Mouse (Mus musculus) left cerebral cortex, adult 8-10 months (tissue): ENCODE data around the gene Cenpx. TPM values are rescaled to one million over a fixed set of nuclear protein-coding genes. Genes with fewer than 3 reads are reported as not detected.
"Not testable (repeated sequence)": the region's sequence is repeated elsewhere in the genome, so short reads cannot be mapped to it uniquely, and the experiment has no call there.

Experiments used
- DNase-seq, 2 experiments: peaks; one replicate each; pipeline ENCODE4 v3.0.0; 2022; ENCODE audit warnings: low spot score in 2 of 2
- total RNA-seq, 4 experiments: library from RNA; stranded (reverse); gene quantifications; 2 replicates each; pipeline ENCODE4 v1.2.4; 2022

Cenpx gene
- total RNA-seq, result 10 to 100 TPM; 19.2 to 23.3 (median 22.2) TPM

- peak; percentile 92 to 98 for DNase-seq
These were observed at the start of gene Cenpx, which contains the start of gene Lrrc45 for GRCm38 (mm10) chr11:120713580-120714518. Gene Cenpx (minus strand): TSS chr11:120713738. Gene Lrrc45 (plus strand): TSS chr11:120713925.

DNA sequence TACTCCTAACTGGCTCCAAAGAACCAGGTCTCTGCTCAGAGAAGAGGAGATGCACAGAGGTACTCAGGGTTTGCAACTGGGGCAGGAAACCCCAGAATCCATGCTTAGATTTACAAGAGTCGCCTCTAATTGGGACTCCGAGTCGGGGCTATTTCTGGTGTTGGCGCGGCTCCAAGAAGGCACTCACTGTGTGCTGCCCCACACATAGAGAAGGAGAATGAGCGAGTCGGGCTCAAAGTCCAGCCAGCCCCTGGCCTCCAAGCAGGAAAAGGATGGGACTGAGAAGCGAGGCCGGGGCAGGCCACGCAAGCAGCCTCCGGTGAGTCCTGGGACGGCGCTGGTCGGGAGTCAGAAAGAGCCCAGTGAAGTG lies 49.1 kb upstream of the Cenpx start, which contains the start of gene Hmga1b:
Hmga1b (plus strand) TSS at position 123 of the 370 bp plus-strand sequence.
- not testable (repeated sequence) for DNase-seq

- no peak for DNase-seq
These were observed 48.5 kb upstream of the Cenpx start for GRCm38 (mm10) chr11:120761811-120762671.

DNA sequence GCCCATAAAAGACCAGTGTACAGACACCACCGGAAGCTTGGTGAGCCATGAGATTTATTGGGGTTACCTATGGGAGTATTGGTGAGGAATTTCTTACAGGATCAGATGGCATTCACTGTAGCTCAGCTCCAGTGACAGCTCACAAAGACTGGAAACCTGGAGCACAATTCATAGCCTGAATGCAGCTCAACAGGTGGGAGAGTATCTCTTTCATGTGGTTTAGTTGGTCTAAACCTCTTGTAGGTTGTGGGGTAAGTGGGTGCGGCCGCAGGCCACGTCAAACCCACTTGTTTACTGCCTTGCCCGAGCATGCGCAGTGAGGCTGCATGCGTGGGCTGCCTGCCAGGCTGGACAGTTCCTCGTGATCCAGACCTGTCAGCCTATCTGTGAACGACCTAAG lies 46.7 kb upstream of the Cenpx start:
- no peak for DNase-seq

GRCm38 (mm10) chr11:120751606-120752005 lies 38.1 kb upstream of the Cenpx start:
- DNase-seq, result no peak

GRCm38 (mm10) chr11:120749430-120749829 lies 35.9 kb upstream of the Cenpx start:
- DNase-seq, result no peak

DNA sequence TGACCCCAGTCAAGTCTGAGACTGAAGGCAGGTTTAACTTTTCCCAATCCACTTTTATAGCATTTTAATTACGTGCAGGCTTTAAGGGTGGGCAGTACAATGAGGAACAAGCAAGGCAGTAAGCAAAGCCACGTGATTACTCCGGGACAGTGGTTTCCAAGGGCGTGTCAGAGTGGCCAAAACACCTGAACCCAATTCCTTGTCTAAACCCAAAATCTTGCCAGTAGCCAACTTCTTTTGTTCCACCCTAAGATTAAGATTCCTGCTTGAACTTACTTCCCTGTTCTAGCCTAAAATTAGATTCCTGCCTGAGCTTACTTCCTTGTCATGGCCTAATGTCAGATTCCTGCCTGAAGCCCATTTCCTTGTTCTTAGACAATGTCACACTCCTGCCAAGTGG lies 34.4 kb upstream of the Cenpx start:
- no peak for DNase-seq

DNA sequence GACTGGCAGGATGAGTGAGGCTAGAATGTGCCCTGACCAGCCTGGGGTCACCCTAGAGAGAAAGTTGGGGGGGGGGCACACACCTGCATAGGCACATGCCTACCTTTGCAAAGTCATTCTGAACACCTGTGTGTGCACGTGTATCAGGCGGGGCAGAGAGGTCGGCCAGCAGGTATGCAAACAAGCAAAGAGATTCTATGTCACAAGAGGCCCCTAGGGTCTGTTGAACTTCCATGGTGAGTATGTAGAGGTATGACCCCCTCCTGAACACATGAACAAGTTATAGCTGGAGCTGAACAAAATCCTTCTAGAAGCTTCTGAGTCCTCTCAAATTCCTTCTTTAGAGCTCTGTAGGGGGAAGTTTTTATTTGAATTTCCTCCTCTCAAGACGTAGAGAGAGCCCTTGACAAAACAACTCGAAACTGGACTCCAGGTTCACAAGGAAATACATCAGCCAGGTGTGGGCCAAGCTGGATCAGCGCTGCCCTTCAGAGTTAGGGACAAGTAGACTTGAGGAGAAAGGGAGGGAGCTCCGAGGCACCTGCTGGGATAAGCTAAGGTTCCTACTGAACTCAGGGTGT lies 30.7 kb upstream of the Cenpx start:
- no peak for DNase-seq

DNA sequence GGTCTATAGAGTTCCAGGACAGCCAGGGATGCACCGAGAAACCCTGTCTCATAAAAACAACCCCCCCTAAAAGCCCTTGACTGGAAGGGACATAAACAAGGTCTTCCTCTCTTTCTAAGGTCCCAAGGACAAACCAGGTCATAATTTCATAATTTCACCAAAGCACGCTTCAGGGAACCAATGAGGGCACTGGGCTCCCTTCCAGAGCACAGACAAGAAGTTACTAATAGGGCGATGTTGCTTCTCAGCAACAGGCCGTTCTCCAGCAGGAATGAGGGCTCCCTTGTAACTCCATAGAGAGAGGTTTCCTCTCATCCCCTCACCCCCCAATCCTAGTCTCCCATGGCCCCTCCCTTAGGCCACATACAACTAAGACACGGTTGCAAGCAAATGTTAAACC lies 27.4 kb upstream of the Cenpx start:
- DNase-seq, result no peak

GRCm38 (mm10) chr11:120736424-120736823 lies 22.9 kb upstream of the Cenpx start:
- DNase-seq, result no peak

GRCm38 (mm10) chr11:120733521-120733920 lies 20.0 kb upstream of the Cenpx start:
- no peak for DNase-seq

DNA sequence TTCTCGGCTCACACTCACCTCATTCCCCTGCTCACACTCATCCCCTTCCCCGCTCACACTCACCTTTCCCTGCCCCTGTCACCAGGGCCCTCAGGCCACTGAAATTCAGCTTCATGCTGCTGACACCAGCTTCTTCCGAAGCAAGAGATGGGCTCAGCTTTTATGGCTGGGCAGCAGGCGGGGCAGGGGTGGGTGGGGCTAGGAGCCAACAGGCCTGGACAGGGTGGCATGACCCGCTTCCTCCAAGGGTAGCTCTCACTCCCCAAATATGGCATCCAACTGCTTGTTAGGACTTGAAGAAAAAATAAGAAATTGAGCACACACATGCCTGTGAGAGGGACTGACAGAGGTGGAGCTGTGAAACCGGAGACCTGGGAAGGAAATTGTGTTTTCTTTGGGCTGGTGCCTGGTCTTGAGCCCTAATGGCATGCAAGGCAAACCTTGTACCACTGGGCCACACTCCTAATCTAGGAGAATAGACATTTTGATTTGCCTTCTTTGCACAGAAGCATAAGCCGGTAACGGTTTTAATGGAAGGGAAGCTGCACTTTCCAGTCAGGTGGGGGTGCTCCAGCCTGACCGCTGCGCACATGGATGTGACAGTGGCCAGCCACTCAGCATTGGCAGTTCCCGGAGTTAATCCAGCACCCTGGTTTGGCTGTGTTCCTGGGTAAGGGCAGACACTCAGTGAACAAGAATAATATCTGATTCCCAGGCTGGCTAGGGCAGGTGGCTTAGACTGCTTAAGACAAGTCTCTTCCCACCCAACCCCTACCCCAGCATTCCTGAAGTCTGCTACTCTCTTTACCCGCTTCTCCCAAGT lies 18.5 kb upstream of the Cenpx start, which contains the start of gene Cbr2:
Cbr2 (minus strand) TSS at position 257 of the 823 bp plus-strand sequence.
- no peak for DNase-seq

DNA sequence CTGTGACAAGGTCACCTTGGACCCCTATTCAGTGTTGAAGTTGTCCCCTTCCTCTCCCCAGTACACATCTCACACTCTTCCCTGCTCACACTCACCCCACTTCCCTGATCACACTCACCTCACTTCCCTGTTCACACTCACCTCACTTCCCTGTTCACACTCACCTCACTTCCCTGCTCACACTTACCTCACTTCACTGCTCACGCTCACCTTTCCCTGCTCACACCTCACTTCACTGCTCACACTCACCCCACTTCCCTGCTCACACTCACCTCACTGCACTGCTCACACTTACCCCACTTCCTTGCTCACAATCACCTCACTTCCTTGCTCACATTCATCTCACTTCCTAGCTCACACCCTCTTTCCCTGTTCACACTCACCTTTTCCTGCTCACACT lies 17.9 kb upstream of the Cenpx start:
- DNase-seq, result no peak

- DNase-seq, result no peak
These were observed 16.9 kb upstream of the Cenpx start for GRCm38 (mm10) chr11:120730331-120730870.

DNA sequence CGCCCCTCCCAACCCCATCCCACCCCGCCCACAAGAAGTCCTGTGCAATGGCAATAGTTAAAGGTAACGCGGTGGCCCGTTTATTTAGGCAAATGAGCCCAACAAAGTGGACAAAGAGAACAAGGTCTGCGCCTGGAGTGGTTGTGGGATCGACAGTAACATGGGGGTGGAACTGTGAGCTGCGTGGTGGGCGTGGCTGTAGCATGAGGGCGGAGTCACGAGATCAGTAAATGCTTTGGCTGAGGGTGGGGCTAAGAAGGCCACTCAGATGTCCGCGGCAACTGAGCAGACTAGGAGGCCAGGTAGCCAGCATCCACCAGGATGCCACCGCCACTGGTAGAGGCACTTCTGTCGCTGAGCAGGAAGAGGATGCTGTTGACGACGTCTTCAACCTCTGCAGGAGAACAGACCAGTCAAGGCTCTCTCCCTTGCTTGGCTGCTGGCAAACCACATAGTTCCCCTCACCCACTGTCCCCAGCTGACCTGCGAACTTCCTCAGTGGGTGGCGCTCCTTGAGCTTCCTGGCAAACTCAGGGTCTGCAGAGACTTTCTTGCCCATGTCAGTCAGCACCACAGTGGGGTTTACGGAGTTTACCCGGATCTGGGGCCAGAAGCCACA lies 16.0 kb upstream of the Cenpx start:
- DNase-seq, result not testable (repeated sequence)

GRCm38 (mm10) chr11:120728530-120729240 lies 15.1 kb upstream of the Cenpx start:
- no peak for DNase-seq

DNA sequence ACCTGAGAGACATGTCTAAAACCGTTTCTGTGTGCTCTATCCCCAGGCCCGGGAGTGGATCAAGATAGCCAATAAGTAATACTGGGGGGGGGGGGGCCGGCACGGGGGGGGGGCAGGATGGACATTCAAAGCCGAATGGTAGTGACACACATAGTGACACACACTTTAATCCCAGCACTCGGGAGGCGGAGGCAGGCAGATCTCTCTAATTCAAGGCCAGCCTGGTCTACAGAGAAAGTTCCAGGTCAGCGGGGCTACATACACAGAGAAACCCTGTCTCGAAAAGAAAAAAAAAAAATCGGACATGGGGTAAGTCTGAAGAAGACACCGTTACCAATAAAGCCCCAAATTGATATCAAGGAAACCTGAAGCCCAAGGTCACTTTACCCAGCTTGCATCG lies 14.0 kb upstream of the Cenpx start:
- no peak for DNase-seq

DNA sequence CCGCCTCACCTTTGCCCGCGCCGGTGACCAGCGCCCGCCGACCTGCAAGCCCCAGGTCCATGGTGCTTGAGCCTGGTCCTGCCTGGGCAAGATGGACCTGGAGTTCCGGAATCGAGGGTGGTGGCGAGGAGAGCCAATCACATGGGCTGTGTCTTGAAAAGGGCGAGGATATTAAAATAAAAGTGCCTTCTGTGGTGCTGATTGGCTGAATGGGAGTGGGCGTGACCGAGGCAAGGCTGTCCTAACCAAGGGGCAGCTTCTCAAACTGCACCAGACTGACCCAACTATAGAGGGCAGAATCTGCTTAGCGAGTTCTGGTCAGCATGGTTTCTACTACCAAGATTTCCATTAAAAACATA lies 13.6 kb upstream of the Cenpx start, which contains the start of gene Dcxr:
Dcxr (minus strand) TSS at position 113 of the 359 bp plus-strand sequence.
- DNase-seq, result no peak
